Mouse (Mus musculus): ENCODE data around the gene Pmepa1.

Pmepa1 gene

DNA sequence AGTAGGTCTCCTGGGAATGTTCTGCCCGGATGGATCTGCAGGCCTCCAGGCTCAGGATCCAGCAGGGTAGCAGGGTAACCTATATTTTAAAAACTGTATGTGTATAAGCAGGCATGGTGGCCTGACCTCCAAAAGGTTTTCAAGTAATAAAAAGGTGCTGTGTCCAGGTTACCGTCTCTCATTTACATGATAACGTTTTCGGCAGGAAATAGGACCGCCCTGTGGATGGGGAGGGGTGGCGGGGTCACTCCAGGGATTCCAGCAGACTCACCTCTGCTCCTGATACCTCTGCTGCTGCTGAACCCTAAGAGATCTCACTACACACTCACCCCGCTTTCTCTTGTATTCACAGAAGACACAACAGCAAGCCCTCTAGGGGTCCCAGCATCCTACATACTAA is 50.4 kb downstream of the Pmepa1 start:
- no peak for DNase-seq (ENCODE audit: low spot score)

GRCm38 (mm10) chr2:173224832-173225231 is 51.5 kb downstream of the Pmepa1 start:
- DNase-seq (ENCODE audit: low spot score) = no peak

DNA sequence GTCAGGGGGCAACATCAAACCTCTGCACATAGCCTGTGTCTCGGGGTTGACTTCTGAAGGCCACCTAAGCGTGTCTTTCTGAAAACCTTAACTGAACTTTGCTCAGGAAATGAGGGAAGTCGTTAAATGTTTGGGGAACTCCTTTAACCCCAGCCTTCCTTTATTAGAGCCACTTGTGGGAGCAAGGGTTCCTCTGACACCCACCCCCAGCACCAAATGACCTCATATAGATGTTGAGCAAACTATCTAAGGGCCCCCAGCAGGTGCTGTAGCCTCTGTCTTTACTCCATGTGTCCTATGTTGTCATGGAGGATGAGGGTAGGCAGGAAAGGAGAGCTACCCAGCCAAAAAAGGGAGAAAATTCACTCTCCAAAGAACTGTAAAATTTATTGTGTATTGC is 52.2 kb downstream of the Pmepa1 start:
- no peak for DNase-seq (ENCODE audit: low spot score)

GRCm38 (mm10) chr2:173223496-173223895 is 52.8 kb downstream of the Pmepa1 start:
- no peak for DNase-seq (ENCODE audit: low spot score)

DNA sequence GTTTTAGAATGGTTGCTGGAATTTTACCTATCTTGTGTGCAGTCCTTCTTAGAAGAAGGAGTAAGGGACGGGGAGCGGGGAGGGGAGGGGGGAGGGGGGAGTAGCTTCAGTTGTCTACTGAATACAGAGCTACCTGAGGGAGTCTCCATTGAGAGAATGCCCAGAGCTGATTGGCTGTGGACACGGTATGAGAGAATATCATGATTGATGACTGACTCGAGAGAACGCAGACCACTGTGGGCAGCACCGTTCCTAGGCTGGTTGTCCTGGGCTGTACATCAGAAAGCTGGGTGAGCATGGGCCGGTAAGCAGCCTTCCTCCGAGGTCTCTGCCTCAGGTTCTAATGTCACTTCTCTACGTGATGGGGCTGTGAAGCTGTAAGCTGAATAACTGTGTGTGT is 55.6 kb downstream of the Pmepa1 start:
- no peak for DNase-seq (ENCODE audit: low spot score)

DNA sequence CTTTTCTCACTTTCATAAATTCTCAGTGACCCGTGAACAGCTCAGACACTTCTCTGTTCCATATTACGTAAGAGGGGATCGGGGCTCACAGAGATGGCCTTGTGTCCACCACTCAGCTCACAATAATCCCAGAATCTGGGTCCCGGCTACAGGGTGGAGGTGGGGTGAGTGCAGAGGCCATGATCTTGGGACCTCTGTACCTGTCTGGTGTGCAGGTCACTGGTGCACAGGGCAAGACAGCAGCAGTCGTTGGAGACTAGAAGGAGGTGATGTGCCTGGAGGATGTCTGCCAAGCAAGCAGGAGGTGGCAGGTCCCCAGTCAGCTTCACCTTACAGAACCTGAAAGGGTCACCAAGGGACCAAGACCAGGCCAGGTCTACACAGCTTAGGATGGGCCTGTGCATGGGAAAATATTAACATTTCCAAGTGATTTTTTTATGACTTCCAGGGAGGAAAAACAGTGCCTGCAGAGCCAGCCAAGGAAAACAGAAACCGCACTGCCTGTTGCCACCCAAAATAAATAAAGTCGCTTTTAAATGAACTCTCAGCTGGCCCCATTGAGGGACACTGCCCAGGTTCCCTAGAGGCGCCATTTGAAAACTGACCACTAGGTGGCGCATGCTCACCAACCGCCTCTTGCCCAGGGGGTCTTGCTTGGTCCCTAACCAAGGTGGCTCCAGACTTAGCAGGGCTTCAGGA is 56.9 kb downstream of the Pmepa1 start:
- DNase-seq (ENCODE audit: low spot score) = no peak

- no peak for DNase-seq (ENCODE audit: low spot score)
Observed at GRCm38 (mm10) chr2:173218416-173219141, 57.8 kb downstream of the Pmepa1 start, which contains the start of gene Zbp1. Gene Zbp1 (minus strand): TSS chr2:173218923.

GRCm38 (mm10) chr2:173217763-173218258 is 58.5 kb downstream of the Pmepa1 start:
- DNase-seq (ENCODE audit: low spot score) = no peak

DNA sequence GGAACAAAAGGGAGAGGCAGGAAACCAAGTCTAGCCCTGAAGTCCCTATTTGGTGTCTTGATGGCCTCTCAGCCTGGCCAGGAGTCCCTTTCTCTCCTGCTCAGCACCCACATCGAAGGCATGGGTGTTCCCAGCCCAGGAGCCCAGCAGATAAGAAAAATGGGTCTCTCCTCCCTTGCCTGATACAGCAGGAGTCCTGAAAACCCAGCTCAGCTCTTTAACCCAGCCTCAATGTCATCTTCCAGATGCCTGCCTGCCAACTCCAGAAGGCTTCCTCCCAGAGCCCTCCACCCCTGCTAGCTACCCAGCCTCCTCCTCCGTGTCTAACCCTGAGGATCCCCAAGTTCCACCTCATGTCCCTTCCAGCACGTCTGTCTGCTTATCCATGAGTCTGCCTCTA is 59.1 kb downstream of the Pmepa1 start:
- DNase-seq (ENCODE audit: low spot score) = no peak

DNA sequence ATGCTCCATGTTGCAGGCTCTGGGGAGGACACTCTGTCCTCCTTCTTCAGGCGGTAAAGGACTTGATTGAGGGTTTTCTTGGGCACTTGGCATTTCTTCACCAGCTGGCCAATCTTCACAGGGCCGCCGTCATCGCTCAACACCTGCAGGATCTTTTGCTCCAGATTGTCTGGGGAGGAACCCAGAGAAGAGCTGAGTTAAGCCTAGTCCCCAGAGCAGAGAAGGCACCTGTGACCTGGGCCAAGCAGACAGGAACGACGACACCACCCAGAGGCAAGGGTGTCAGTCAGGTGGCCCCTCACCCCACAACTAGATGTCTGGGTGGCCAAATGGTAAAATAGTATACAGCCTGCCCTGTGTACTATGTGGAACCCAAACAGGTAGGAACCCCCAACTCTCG is 59.5 kb downstream of the Pmepa1 start:
- no peak for DNase-seq (ENCODE audit: low spot score)

DNA sequence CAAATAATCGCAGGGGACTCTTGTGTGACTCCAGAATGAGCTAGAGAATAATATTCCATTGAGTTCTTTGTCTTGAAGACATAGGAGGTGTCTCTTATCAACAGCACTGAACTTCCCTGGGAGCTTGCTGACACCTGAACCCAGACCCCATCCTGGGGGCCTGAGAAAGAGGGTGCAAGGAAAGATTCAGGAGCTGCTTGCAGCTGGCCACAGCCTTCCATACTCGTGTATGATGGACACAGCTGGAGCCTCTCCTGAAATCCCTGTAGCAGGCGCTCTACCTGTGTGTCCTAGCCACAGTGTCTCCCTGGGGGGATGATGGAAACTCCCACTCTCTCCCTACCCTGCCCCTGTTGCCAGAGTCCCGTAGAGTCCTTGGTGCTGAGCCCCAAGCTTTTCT is 64.1 kb downstream of the Pmepa1 start:
- no peak for DNase-seq (ENCODE audit: low spot score)

GRCm38 (mm10) chr2:173209091-173209815 is 67.1 kb downstream of the Pmepa1 start:
- no peak for DNase-seq (ENCODE audit: low spot score)

DNA sequence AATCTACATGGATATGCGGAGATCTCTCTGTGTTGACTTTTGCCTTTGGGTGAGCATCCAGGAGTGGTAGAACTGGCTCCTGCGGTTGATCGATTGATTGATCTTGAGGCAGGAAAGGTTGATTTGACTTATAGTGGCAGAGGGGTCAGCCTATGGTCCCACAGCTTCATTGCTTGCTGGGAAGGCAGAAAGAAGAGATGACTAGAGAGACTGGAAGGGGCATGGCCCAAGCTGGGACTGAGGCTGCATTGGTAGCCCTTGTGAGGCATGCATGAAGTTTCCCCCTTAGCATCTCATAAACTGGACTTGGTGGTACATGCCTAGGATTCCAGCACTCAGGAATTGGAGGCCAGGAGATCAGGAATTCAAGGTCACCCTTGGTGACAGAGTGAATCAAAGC is 69.3 kb downstream of the Pmepa1 start:
- DNase-seq (ENCODE audit: low spot score) = no peak

GRCm38 (mm10) chr2:173205563-173206099 is 70.7 kb downstream of the Pmepa1 start:
- no peak for DNase-seq (ENCODE audit: low spot score)

- DNase-seq (ENCODE audit: low spot score) = no peak
Observed at GRCm38 (mm10) chr2:173204671-173205070, 71.7 kb downstream of the Pmepa1 start.

DNA sequence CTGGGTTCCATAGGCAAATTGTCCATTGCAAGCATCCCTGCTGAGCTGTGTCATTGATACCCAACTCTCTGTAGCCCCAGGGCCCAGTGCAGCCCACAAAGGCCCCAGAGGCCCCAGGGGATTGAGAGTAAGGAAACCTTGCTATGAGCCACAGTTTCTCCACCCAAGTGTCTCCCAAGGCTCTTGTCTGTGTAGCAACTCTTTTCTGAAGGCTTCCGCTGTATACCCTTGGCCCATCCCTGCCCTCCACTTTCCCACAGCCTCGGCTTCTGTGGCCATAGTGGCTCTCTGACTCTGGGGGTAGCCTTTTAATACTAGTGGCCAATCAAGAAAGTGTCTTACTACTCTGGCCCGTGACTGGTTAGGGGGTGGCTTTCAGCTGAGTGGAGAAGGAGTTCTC is 72.6 kb downstream of the Pmepa1 start:
- DNase-seq (ENCODE audit: low spot score) = no peak

DNA sequence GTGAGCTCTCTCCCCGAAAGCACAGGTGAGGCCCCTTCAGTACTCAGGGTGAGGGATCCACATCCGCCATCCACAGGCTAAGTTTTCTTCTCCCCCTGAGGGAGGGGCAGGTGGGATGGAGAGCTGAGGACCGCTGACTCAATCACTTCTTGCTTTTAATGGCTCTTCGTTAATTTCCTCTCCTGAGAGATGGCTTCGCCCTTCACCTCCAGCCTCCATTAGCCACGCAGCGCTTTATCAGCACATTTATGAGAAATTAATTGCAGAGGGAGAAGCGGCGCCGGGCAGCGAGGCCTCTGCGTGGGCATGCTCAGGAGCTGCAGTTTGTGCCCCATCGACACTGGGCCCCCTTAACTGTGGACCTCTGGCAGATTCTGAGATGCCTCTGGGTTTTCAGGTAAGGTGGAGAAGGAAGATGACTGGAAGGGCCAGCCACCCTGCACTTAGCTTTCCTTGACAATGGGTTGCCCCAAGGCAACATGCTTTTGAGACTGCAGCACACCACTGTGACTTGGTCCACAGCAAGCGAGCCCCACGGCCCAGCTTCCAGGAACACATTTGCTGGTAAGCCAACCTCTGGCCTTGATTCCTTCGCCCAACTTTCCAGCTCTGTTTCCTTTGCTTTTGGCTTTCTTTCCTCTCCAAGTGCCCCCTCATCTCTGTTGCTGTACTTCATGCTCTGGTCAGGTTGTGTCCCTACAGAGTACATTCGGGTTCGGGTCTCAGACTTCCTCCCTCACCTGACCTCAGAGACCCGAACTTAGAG is 73.2 kb downstream of the Pmepa1 start:
- DNase-seq (ENCODE audit: low spot score) = no peak

DNA sequence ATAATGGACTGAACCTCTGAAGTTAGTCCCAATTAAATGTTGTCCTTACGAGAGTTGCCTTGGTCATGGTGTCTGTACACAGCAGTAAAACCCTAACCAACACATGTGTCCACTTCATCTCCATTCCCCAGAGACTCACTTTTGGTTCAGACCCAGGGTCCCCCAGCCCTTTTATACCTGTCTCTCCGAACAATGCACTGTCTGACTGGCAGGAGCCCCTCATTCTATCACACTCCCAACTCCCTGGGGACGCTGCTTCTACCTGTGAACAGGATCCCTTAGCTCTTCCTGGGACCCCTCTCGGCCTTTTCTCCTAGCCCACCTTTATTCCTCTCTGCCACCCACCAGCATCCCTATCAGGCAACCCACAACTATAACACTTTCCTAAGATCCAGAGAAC is 81.5 kb downstream of the Pmepa1 start:
- DNase-seq (ENCODE audit: low spot score) = no peak

DNA sequence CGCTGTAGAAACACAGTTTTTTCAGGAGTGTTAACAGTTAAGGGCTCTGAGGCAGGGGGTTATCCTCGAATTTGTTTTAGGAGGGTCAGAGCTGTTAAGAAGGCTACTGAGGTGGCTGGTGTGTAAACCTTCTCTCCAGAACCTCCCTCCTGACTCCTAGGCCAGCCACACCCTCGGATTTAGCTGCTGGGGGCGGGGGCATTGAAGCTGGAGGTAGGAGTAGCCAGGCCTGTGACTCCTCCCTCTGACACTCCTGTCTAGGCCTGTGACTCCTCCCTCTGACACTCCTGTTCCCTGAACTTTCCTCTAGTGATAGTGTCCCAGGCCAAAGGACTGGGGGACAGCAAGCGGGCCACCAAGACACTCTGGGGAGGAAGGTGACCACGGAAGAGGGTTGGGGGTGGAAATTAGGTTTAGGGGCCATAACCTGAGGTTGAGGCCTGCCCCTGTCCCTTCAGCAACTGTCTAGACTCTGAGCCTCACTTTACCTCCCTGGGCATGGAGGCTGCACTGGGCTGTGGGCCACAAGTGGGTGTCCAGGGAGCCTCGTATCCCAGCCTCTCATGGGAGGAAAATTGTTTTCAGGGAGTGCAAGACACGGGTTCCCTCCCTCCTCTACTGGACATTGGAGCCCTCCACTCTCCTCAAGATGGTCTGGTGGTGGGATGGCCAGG is 89.0 kb downstream of the Pmepa1 start:
- DNase-seq (ENCODE audit: low spot score) = no peak

DNA sequence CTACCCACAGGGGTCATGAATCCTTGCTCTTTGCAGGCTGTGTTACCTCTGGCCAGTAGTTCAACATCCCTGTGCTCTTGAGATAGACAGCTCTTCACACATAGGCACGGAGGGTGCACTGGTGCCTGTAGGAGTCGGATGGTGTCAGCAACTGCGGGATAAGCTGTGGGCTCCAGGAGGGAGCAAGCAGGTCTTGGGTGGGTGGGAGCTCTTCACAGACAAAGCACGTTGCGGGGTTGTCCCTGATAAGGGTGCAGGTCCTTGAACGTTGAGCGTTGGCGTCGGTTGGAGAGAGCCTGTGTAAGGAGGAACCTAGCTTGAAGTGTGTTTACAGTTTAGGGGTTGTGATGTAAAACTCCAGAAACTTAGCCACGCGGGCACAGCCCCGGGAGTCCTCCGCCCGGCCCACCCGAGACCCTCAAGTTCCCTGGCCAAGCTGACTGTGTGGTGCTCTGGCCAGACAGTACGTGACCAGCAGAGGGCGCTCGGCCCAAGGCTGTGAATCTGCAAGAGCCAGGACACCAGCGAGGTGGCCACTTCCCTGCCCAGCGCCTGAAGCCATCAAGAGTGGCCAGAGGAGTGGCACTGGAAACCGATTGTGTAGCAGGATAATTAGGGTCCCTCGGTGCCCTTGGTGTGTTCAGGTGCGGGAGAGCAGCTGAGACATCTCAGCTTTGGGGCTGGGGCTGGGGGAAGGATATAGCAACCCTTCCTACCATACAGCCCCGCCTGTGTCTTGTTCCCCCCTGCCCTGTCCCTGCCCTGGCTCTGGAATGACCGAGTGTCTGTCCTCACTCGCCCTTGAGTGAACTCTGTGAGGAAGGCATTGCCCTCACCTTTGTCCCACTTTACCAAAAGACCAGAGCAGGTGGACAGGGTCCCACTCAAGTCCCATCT is 90.0 kb downstream of the Pmepa1 start:
- peak; percentile 82 for DNase-seq (ENCODE audit: low spot score)
